Mouse (Mus musculus) kidney, postnatal 14 days (tissue): ENCODE results near the gene Fanca.

ENCODE experiments used
- DNase-seq: peaks from one replicate; pipeline ENCODE4 v3.0.0; 2022; ENCODE audit warnings: mixed read lengths

Fanca gene

DNA sequence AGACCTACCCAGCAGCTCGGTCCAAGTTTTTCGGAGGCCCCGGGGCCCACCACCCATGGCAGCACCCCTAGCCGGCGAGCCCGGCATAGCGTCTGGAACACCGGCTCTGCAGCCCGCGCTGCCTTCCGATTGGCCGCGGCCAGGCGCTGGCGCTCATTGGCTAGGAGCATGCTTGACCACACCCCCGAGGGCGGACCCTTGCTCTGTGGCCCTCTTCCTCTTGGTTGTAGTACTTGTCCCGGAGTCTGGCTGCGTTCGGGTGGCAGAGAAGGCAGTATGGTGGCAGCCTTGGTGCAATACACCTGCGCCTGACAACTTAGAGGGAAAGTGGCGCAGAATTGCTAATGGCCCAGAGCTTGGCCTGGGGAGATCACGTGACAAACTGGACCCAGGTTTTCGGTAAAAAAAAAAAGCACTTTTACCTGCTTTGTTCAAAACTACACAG, at the start of gene Fanca:
TSS of gene Fanca (minus strand) at position 110 of the 445 bp plus-strand sequence.
- DNase-seq = peak; percentile 96

DNA sequence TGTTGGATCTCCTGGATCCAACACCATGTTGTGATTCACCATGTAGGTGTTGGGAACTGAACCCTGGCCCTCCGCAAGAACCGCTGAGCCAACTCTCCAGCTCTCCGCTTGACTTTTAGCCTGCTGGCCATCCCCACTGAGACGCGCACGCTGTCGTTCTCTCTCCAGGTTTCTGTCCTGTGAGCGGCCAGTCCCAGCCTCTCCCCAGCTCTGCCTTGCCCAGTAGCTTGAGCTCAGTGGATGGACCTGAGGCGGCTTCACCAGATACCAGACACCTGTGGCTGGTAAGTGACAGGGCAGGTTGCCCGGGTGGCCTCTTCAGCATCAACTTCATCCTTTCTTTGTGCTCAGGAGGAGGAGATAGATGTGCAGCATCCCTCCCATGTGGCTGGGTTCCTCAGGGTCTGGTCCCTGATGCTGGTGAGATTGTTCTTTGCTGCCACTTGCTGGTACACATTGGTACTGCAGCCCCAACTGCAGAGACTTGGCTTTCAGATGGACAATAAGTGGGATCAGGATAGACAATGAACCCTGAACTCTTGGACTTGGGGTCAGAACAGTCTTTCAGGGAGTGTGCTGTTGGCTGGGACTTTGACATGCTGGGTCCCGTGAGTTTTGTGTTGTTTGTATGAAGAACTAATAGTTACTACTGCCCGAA, 42.8 kb upstream of the Fanca start:
- DNase-seq = peak; percentile 86

DNA sequence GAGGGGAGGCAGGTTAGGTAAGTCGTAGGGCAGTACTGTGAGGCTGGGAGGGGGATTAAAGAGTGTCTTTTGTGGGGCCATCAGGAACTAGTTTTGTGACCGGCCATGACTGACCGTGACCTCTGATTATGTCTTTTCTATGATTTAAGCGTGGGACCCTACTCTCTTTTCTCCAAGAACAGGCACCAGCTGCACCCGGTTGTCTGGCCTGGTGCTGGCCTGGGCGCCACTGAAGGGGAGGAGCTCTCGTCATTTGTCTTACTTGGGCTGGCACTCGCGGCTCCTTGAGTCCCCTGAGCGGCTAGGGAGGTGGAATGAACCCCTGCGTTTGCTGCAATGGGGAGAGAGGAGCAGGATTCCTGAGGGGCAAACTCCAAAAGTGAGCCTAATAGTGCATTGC, 34.8 kb upstream of the Fanca start:
- DNase-seq = no peak

GRCm38 (mm10) chr8:123352786-123353185, 34.4 kb upstream of the Fanca start:
- DNase-seq = peak; percentile 78

DNA sequence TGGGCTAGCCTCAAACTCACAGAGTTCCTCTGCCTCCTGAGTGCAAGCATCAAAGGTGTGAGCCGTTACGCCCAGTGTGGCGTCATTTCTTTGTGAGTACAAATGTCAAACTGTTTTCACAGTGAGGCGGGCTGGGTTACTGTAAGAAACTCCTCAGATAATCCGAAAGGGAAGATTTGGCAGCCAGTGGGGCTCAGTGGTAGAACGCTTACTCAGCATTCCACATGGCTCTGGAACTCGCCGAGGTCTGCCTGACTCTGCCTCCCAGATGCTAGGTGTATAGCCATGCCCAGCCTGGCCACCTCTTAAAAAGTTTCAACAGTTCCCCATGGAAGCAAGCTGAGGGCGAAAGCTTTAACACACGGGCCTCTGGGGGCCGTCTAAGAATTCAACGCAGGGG, 33.7 kb upstream of the Fanca start:
- no peak for DNase-seq

DNA sequence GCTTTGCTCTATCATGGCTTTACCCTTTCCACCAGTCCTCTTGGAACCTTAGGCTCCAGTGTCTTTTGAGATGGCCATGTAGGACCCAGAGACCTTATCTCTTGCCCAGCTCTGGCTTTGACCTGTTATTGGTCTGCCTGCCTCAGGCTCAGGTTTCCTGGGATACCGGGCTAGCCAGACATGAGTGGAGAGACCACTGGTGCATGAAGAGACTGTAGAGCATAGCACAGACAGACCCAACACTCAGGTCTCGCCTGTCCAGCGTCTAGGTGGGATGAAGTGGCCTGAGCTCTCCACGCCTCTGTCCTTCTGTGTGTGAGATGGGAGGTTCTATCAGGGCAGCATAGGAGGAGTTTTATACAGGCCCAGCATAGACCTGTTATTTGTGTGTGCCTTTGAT, 30.7 kb upstream of the Fanca start:
- DNase-seq = no peak

- peak; percentile 93 for DNase-seq
Measured at GRCm38 (mm10) chr8:123348237-123348843, 30.0 kb upstream of the Fanca start.

- DNase-seq = no peak
Measured at GRCm38 (mm10) chr8:123347293-123347692, 28.9 kb upstream of the Fanca start.

DNA sequence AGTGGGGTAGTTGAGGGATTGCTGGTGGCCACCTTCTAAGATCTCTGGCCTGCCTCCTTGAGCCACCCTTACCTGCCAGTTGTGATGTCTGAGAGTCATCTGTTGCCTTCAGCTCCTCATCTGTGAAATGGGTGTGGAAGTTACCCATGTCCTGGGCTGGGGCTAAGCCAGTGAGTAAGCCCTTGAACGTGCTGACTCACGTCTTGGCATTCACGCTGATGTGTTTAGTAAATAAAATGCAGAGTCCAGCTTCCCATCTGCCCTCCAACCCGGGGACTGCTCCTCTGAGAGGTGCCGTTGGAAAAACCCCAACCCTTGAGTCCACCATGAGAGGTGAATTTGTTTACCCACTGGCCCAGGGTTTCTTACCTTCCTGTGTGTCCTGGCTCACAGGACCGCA, 27.5 kb upstream of the Fanca start:
- no peak for DNase-seq

DNA sequence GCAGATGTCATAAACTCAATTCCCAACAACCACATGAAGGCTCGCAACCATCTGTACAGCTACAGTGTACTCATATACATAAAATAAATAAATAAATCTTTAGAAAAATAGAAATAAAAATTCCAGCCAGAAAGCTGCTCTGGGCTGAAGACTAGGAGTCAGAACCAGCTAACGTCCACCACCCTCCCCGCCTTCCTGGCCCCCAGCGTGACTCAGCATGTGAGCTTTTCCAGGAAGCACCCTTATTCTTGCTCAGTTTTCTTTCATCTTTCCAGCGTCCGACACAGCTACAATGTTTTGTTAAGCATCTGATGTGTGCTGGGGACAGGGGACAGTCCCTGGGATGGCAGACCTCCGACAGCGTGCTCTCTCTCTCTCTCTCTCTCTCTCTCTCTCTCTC, 26.8 kb upstream of the Fanca start:
- peak; percentile 16 for DNase-seq

DNA sequence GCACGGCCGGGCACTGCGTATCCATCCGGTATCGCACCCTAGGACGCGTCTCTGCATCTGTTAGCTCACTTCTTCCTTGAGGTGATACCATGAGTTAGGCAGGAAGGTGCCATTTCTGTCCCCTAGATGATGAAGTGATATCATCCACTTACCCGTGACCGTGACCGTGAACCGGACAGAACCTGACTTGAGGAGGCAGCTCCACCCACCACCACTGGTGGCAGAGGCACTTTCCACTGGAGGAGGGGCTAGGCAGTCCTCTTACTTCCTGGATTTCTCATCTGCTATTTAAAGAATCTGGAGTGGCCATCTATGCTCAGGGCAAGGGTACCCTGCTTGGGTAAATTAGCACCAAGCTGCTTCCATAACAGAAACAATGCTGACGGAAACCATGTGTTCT, 25.0 kb upstream of the Fanca start:
- DNase-seq = no peak

DNA sequence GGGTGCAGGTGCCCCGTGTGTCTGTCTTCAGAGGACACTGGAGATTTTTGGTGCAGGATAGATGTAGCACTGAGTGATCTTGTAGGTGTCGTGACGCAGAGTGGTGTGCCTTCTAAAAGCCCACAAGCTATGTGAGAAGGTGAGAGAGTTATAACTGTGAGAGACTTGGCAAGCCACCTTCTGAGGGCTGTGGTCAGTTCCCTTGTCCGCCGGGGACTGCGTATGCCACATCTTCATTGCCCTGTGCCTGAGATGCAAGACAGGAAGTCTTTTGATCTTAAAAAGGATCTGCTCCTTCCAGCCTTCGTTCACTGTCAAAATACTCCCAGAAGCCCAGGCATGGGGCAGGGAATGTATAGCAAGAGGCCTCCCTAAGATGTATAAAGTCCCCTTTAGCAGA, 24.5 kb upstream of the Fanca start:
- DNase-seq = no peak

DNA sequence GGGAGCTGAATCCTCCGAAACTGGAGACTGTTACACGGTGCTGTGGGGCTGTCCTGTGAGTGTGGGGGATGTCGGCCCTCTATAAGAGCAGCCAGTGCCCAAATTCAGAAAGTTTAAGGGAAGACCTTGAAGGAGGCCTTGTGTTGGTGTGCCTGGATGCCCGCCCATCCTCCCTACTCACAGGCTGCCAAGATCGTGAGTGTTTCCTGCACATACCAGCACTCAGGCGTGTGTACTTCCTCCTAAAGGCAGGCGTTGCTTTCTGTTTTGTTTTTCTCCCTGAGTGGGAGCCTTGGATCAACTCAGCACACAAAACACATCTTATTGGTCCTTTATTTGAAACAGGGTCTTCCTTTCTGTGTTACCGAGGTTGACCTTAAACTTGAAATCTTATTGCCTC, 23.9 kb upstream of the Fanca start:
- DNase-seq = no peak

DNA sequence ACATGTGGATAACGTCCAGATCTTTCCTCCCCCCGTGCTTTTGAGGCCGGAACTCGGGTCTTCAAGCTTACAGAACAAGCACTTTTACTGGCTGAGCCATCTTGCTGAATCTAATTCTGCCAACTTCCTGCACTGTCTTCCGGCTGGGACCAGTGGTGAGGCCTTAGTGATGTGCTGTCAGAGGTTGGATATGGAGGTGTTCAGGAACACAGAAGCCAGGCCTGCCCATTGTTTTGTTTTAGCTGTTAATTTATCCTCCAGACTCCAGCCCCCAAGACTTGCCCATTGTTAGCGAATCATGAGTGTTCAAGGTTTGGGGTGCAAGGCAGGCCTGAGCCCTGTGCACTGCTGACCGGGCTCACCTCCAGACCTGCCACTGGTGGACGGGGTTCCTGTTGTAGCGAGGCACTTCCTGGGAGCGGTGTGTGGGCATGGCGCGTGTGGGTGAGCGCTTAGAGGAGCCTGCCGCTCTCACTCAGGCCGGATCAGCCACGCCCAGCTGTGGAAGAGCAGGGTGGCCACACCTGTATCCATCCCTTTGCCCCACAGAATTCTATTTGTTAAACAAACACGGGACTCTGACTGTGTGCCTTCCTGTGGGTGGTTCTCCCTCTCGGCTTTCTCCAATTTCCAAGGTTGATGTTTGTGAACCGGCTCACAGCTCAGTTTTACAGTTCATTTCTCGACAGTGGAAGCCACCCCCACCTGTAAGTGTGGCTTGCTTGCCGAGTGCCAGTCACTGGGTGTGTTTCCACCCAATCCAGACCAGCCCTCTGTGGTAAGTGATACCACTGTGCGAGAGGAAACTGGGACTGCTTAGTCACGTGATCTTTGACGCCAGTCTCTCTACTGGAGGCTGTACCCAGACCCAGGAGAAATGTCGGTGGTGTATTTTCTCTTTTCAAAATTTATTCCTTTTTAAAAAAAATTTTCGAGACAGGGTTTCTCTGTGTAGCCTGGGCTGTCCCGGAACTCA, 23.0 kb upstream of the Fanca start:
- DNase-seq = no peak

GRCm38 (mm10) chr8:123340071-123340470, 21.7 kb upstream of the Fanca start:
- DNase-seq = no peak

GRCm38 (mm10) chr8:123337475-123337874, 19.1 kb upstream of the Fanca start:
- DNase-seq = no peak

GRCm38 (mm10) chr8:123334467-123334866, 16.1 kb upstream of the Fanca start:
- DNase-seq = no peak

GRCm38 (mm10) chr8:123333864-123334263, 15.5 kb upstream of the Fanca start:
- DNase-seq = no peak

GRCm38 (mm10) chr8:123333091-123333587, 14.8 kb upstream of the Fanca start:
- no peak for DNase-seq

GRCm38 (mm10) chr8:123332262-123333090, 14.1 kb upstream of the Fanca start, which contains the start of gene Spire2:
Gene Spire2 (plus strand): TSS chr8:123332713.
- DNase-seq = peak; percentile 89

- DNase-seq = no peak
Measured at GRCm38 (mm10) chr8:123331810-123332209, 13.4 kb upstream of the Fanca start.

- DNase-seq = no peak
Measured at GRCm38 (mm10) chr8:123331301-123331700, 12.9 kb upstream of the Fanca start.
